10 mouse cellular contexts compared by ENCODE assay signal in genomic region chr1:161999338-161999737, GRCm38 (mm10). TPM values are rescaled to one million over a fixed set of nuclear protein-coding genes. Genes with fewer than 3 reads are reported as not detected.
DNase-seq lines count a peak whose midpoint lies in the region; ATAC-seq and TF ChIP-seq lines count a peak whose summit lies in the region.
"Had no signal": no experiment of that assay in that cellular context is flagged by ENCODE, and none has a peak within 500 bp of the region (broad histone marks: within the 10 kb centered on the region; RNA-seq: fewer than 3 reads in every experiment).

No protein-coding gene starts in this region.

- H3K36me3 ChIP-seq in kidney, embryonic 15.5 days: no peaks in the 10 kb centered on the region
- H3K36me3 ChIP-seq in forebrain, postnatal 0 days (ENCODE audit: insufficient read depth): no peaks in the 10 kb centered on the region
- no peaks in the 10 kb centered on the region for H3K36me3 ChIP-seq in megakaryocyte, embryonic 14.5 days (replicated peaks; ENCODE audit: low read length)
- H3K36me3 ChIP-seq: G1E had no signal

- 34% methylated on average over 5 of the region's 5 CpGs for WGBS in kidney, embryonic 15.5 days
- WGBS in bone marrow, adult 2 months: 21% methylated on average over 5 of the region's 5 CpGs
- 45% methylated on average over 5 of the region's 5 CpGs for WGBS in forebrain, postnatal 0 days

- H3K9me3 ChIP-seq in kidney, embryonic 15.5 days (replicated peaks): no peaks in the 10 kb centered on the region
- no peaks in the 10 kb centered on the region for H3K9me3 ChIP-seq in forebrain, postnatal 0 days (ENCODE audit: low read length)
- H3K9me3 ChIP-seq in megakaryocyte, embryonic 14.5 days: no peaks in the 10 kb centered on the region
- H3K9me3 ChIP-seq: G1E had no signal

- no peak for DNase-seq in kidney, postnatal 25 days
- no peak for DNase-seq in forebrain, postnatal 0 days
- no peak for DNase-seq in left cerebral cortex, adult 11 months (ENCODE audit: low spot score)
- no peak for DNase-seq in cerebellum, adult 11-12 months
- no peak for DNase-seq in frontal cortex, postnatal 14 days (ENCODE audit: low spot score in 2 of 2)

- peak overlapping the region; percentile 49; the same call in 1 of the 2 replicates for H3K27ac ChIP-seq in kidney, embryonic 15.5 days
- peak overlapping the region; percentile 36; the same call in 1 of the 2 replicates for H3K27ac ChIP-seq in bone marrow, adult 2 months (ENCODE audit: control insufficient read depth, insufficient read depth, low read depth, low read length, poor library complexity)
- H3K27ac ChIP-seq in forebrain, postnatal 0 days (ENCODE audit: low read depth, low read length): peak overlapping the region; percentile 66; the same call in 1 of the 2 replicates

- no peak for TF ChIP-seq POLR2A in bone marrow, adult 2 months (IDR thresholded peaks at IDR 0.05; ENCODE audit: borderline replicate concordance, control insufficient read depth, low read depth, low read length)

- peaks cover 29% of the 10 kb centered on the region for H3K4me1 ChIP-seq in kidney, embryonic 15.5 days
- H3K4me1 ChIP-seq in bone marrow, adult 2 months (ENCODE audit: control insufficient read depth, insufficient read depth, low read length): no peaks in the 10 kb centered on the region; the same call in 1 of the 2 replicates
- H3K4me1 ChIP-seq in forebrain, postnatal 0 days (ENCODE audit: insufficient read depth): no peaks in the 10 kb centered on the region
- H3K4me1 ChIP-seq in megakaryocyte, embryonic 14.5 days: peaks cover 33% of the 10 kb centered on the region

- no peak overlapping the region for H3K9ac ChIP-seq in kidney, embryonic 15.5 days
- 0 out of 2 replicates have a peak overlapping the region, but pooled peaks have one; percentile 4 for H3K9ac ChIP-seq in forebrain, postnatal 0 days

- H3K4me3 ChIP-seq in kidney, embryonic 15.5 days (replicated peaks): no peak overlapping the region
- H3K4me3 ChIP-seq in bone marrow, adult 2 months (replicated peaks; ENCODE audit: control insufficient read depth, low read depth, low read length): no peak overlapping the region
- no peak overlapping the region for H3K4me3 ChIP-seq in forebrain, postnatal 0 days (ENCODE audit: low read depth, low read length)
- H3K4me3 ChIP-seq in megakaryocyte, embryonic 14.5 days (replicated peaks): peak overlapping the region; percentile 64

- no peak for ATAC-seq in kidney, embryonic 15.5 days (replicated peaks; ENCODE audit: low FRiP score)
- peak; percentile 2; the same call in 1 of the 2 replicates for ATAC-seq in forebrain, postnatal 0 days

- no peak overlapping the region for H3K4me2 ChIP-seq in kidney, embryonic 15.5 days
- no peak overlapping the region for H3K4me2 ChIP-seq in forebrain, postnatal 0 days (ENCODE audit: low read depth)

- no peak for TF ChIP-seq CTCF in bone marrow, adult 2 months (IDR thresholded peaks at IDR 0.05; ENCODE audit: control insufficient read depth, insufficient read depth, low read length)
- TF ChIP-seq CTCF in forebrain, postnatal 0 days (IDR thresholded peaks at IDR 0.05; ENCODE audit: low read depth): no peak

- H3K27me3 ChIP-seq in kidney, embryonic 15.5 days: no peaks in the 10 kb centered on the region
- H3K27me3 ChIP-seq in forebrain, postnatal 0 days (ENCODE audit: insufficient read depth, low read length): no peaks in the 10 kb centered on the region
- H3K27me3 ChIP-seq in megakaryocyte, embryonic 14.5 days (replicated peaks): no peaks in the 10 kb centered on the region

RNA-seq across cellular contexts. Expression of gene 4930558K02Rik, which starts 19.9 kb away (rescaled TPM):
- not detected in 2 replicates for polyA plus RNA-seq in kidney, embryonic 15.5 days (2015; fragmentation: Nextera tagmentation; extraction: Ambion mirVana)
- not detected in 2 replicates for polyA plus RNA-seq in bone marrow, adult 2 months (2011; ENCODE audit: insufficient read depth, insufficient read length, low replicate concordance, missing spikeins)
- total RNA-seq in forebrain, postnatal 0 days (2014; rRNA removed): not detected in 2 replicates
- polyA plus RNA-seq in forebrain, postnatal 0 days (2015; fragmentation: Nextera tagmentation; extraction: Ambion mirVana): 0.25 and 0.43 TPM in 2 replicates
- polyA plus RNA-seq in megakaryocyte, embryonic 14.5 days (2012; ENCODE audit: insufficient read depth, low replicate concordance): not detected in 2 replicates
- total RNA-seq: G1E; liver, adult 2 months had no signal
- polyA plus RNA-seq: G1E; liver, adult 2 months had no signal

RNA-seq across cellular contexts. Expression of gene Pigc, which starts 30.4 kb away (rescaled TPM):
- polyA plus RNA-seq in kidney, embryonic 15.5 days (2015; fragmentation: Nextera tagmentation; extraction: Ambion mirVana): 39.7 and 40.4 TPM in 2 replicates
- 11.8 and 12.9 TPM in 2 replicates for polyA plus RNA-seq in bone marrow, adult 2 months (2011; ENCODE audit: insufficient read depth, insufficient read length, low replicate concordance, missing spikeins)
- 14.9 and 20.5 TPM in 2 replicates for total RNA-seq in forebrain, postnatal 0 days (2014; rRNA removed)
- 19.8 and 23.9 TPM in 2 replicates for polyA plus RNA-seq in forebrain, postnatal 0 days (2015; fragmentation: Nextera tagmentation; extraction: Ambion mirVana)
- 0.63 TPM in 1 of 2 replicates, not detected in the other for polyA plus RNA-seq in megakaryocyte, embryonic 14.5 days (2012; ENCODE audit: insufficient read depth, low replicate concordance)
